Mouse (Mus musculus) limb, embryonic 11.5 days (tissue): ENCODE results near the gene Bco2. TPM values are rescaled to one million over a fixed set of nuclear protein-coding genes. Genes with fewer than 3 reads are reported as not detected.

Experiments used
- ATAC-seq: fragments of 200-750 bp; cut with Nextera tagmentation; 2 replicates; pipeline ENCODE4 v1.8.0; 2017; ENCODE audit warnings: low read depth; ENCODE audit not compliant: insufficient number of reproducible peaks, low FRiP score, low TSS enrichment
- DNase-seq: peaks from one replicate; pipeline ENCODE4 v3.0.0-alpha.2; 2015; ENCODE audit warnings: low spot score
- H3K27ac ChIP-seq: fragments of 300-500 bp; sonication (generic); replicated peaks from 2 replicates; pipeline ENCODE4 v1.5.1; 2014; ENCODE audit warnings: low read depth, mild to moderate bottlenecking, low read length
- H3K27me3 ChIP-seq: fragments of 300-500 bp; sonication (generic); 2 replicates; pipeline ENCODE4 v1.6.1; 2014; ENCODE audit warnings: mild to moderate bottlenecking, low read length, mixed read lengths; ENCODE audit not compliant: control insufficient read depth, insufficient read depth
- H3K36me3 ChIP-seq: fragments of 300-500 bp; sonication (generic); 2 replicates; pipeline ENCODE4 v1.6.1; 2014; ENCODE audit warnings: mild to moderate bottlenecking, low read length, moderate library complexity, mixed read lengths; ENCODE audit not compliant: control insufficient read depth, insufficient read depth
- H3K4me1 ChIP-seq: fragments of 300-500 bp; sonication (generic); 2 replicates; pipeline ENCODE4 v1.6.1; 2014; ENCODE audit warnings: low read length, mixed read lengths; ENCODE audit not compliant: control insufficient read depth, insufficient read depth
- H3K4me2 ChIP-seq: fragments of 300-500 bp; sonication (generic); 2 replicates; pipeline ENCODE4 v1.6.1; 2014; ENCODE audit warnings: low read depth, mild to moderate bottlenecking, moderate library complexity; ENCODE audit not compliant: severe bottlenecking
- H3K4me3 ChIP-seq: fragments of 300-500 bp; sonication (generic); 2 replicates; pipeline ENCODE4 v1.5.1; 2014; ENCODE audit warnings: low read depth, low read length
- H3K9ac ChIP-seq: fragments of 300-500 bp; sonication (generic); 2 replicates; pipeline ENCODE4 v1.6.1; 2014; ENCODE audit warnings: mild to moderate bottlenecking, low read length
- H3K9me3 ChIP-seq: fragments of 300-500 bp; sonication (generic); 2 replicates; pipeline ENCODE4 v1.6.1; 2016; ENCODE audit warnings: low read length; ENCODE audit not compliant: control insufficient read depth
- WGBS: fragments of 180-500 bp; shearing (Covaris S2); extraction: QIAGEN DNeasy Blood & Tissue Kit; methylation state at CpG from one replicate; pipeline ENCODE4 v1.1.7; 2014; 5-methylcytosine and 5-hydroxymethylcytosine counted together
- polyA plus RNA-seq: library from polyadenylated mRNA; unstranded; fragments of >200 nt; fragmentation: Nextera tagmentation; extraction: Ambion mirVana; gene quantifications from 2 replicates; pipeline ENCODE4 v1.2.1, GENCODE M21; 2014

Bco2 gene
- polyA plus RNA-seq, 1 experiment from 2014 or later = 0.16 TPM

- DNase-seq = no peak
- Histone ChIP-seq H3K27ac (no peak overlapping the region), H3K4me1 (no peaks in the 10 kb centered on the region), H3K27me3 (no peaks in the 10 kb centered on the region), H3K9ac (no peak overlapping the region), H3K36me3 (no peaks in the 10 kb centered on the region), H3K4me2 (no peak overlapping the region), H3K9me3 (no peaks in the 10 kb centered on the region), H3K4me3 (no peak overlapping the region)
- WGBS = 67% methylated on average over 6 of the region's 6 CpGs
- no peak for ATAC-seq
Measured at GRCm38 (mm10) chr9:50497076-50497475, 57.9 kb downstream of the Bco2 start.

GRCm38 (mm10) chr9:50496546-50496945 lies 58.4 kb downstream of the Bco2 start:
- Histone ChIP-seq H3K27ac (no peak overlapping the region), H3K9ac (no peak overlapping the region), H3K27me3 (no peaks in the 10 kb centered on the region), H3K4me2 (no peak overlapping the region), H3K9me3 (no peaks in the 10 kb centered on the region), H3K36me3 (no peaks in the 10 kb centered on the region), H3K4me3 (no peak overlapping the region), H3K4me1 (no peaks in the 10 kb centered on the region)
- DNase-seq (no peak), ATAC-seq (no peak)
- 25% methylated on average over 6 of the region's 6 CpGs for WGBS

DNA sequence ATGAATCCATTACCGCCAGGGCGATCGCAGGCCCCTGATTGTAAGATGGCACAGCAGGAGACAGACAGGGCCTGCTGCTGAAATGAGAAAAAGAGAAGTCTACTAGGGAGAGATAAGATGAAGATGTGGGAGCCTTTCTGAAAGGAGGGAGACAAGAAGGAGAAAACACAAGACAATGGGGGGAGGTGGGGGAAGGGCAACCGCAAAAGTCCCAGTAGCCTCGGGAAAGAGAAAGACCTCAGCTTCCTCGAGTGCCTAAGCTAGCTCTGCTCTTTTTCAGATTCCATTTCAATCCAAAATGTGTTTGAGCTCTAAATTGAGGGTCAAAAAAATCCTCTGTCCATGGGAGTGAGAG lies 58.9 kb downstream of the Bco2 start:
- DNase-seq = no peak
- WGBS = 54% methylated on average over 6 of the region's 6 CpGs
- Histone ChIP-seq H3K9me3 (no peaks in the 10 kb centered on the region), H3K36me3 (no peaks in the 10 kb centered on the region), H3K27me3 (no peaks in the 10 kb centered on the region), H3K9ac (no peak overlapping the region), H3K4me1 (no peaks in the 10 kb centered on the region), H3K4me3 (no peak overlapping the region), H3K4me2 (no peak overlapping the region), H3K27ac (no peak overlapping the region)
- ATAC-seq = no peak

DNA sequence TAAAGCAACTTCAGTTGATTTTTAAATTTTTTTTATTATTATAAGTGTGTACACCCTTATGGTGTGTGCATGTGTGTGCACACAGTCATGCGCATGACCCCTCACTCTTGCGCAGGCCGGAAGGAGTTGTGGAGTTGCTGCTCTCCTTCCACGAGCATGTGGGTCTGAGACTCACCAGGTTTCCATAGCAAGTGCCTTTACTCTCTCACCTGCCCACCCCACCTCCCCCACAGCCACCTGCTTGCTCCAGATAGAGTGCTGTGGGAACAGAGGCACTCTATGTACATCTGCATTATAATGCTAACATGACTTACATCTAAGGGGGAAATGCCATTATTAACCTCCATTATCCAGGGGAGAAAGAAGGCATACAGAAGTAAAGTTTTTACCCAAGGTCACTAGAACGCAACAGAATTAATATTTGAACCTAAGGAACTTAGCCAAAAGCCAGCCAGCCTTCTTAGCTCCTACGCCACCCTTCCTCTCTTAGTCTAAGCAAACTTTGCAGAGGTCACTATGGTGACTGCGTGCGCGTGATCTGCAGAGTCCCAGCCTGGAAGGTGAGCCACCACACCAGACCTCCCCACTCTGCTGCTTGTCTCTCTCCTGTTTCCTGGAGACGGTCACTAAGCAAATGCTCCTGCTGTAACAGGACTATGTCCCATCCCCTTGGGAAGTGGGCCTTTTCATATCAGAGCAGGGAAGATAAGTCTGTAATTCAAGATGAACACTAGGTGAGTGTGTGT lies 59.4 kb downstream of the Bco2 start:
- Histone ChIP-seq H3K36me3 (no peaks in the 10 kb centered on the region), H3K4me1 (no peaks in the 10 kb centered on the region), H3K27ac (no peak overlapping the region), H3K4me3 (no peak overlapping the region), H3K9me3 (no peaks in the 10 kb centered on the region), H3K27me3 (no peaks in the 10 kb centered on the region), H3K4me2 (no peak overlapping the region), H3K9ac (no peak overlapping the region)
- ATAC-seq = no peak
- WGBS = 79% methylated on average over 10 of the region's 10 CpGs
- DNase-seq = no peak

- Histone ChIP-seq H3K4me3 (no peak within 1 kb of the TSS), H3K27ac (no peak within 1 kb of the TSS), H3K27me3 (no peaks in the 10 kb centered on the region), H3K9me3 (no peaks in the 10 kb centered on the region), H3K9ac (no peak within 1 kb of the TSS), H3K4me2 (no peak within 1 kb of the TSS), H3K4me1 (no peaks in the 10 kb centered on the region), H3K36me3 (no peaks in the 10 kb centered on the region)
- 82% methylated on average over 6 of the region's 6 CpGs for whole genome bisulfite sequencing
- no peak for DNase-seq
- no peak for ATAC-seq
Measured at GRCm38 (mm10) chr9:50494311-50494710, 60.7 kb downstream of the Bco2 start, which contains the start of gene Plet1. Gene Plet1, plus strand, starts transcription at chr9:50494525.

- no peak overlapping the region for H3K4me2 ChIP-seq
- H3K27me3 ChIP-seq = no peaks in the 10 kb centered on the region
- H3K9me3 ChIP-seq = no peaks in the 10 kb centered on the region
- ATAC-seq (no peak), DNase-seq (no peak)
- H3K4me1 ChIP-seq = no peaks in the 10 kb centered on the region
- H3K36me3 ChIP-seq = no peaks in the 10 kb centered on the region
- 75% methylated on average over 2 of the region's 2 CpGs for WGBS
- H3K27ac ChIP-seq = no peak overlapping the region
- no peak overlapping the region for H3K9ac ChIP-seq
- no peak overlapping the region for H3K4me3 ChIP-seq
Measured at GRCm38 (mm10) chr9:50493777-50494176, 61.2 kb downstream of the Bco2 start.

DNA sequence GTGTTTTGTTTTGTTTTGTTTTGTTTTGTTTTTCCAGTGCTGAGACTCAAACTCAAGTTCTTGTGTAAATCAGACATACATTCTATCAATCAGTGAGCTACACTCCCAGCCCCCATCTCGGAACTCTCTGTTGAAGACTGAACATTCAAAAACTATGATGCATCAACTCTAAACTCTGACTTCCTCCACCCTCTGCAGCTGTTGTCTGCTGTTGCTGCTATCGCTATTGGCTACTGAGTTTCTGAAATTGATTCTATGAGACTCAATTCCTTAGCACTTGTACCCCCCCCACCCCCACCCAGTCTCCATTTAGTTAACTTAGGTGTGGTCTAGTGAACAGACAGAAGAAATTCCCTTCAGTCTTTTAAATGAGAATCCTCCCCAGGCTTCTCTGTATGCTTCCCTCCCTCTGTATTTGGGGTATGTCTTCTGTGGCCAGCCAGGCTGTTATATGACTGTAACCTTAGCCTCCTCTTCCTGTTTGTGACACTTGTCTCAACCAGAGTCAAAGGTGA lies 63.4 kb downstream of the Bco2 start:
- no peaks in the 10 kb centered on the region for H3K36me3 ChIP-seq
- no peak for DNase-seq
- no peaks in the 10 kb centered on the region for H3K4me1 ChIP-seq
- H3K4me3 ChIP-seq = no peak overlapping the region
- no peak overlapping the region for H3K27ac ChIP-seq
- H3K9me3 ChIP-seq = no peaks in the 10 kb centered on the region
- WGBS = 77% methylated on average over 2 of the region's 2 CpGs
- H3K4me2 ChIP-seq = no peak overlapping the region
- no peak overlapping the region for H3K9ac ChIP-seq
- no peaks in the 10 kb centered on the region for H3K27me3 ChIP-seq
- no peak for ATAC-seq

- no peaks in the 10 kb centered on the region for H3K27me3 ChIP-seq
- H3K9ac ChIP-seq = no peak overlapping the region
- no peaks in the 10 kb centered on the region for H3K36me3 ChIP-seq
- no peak overlapping the region for H3K27ac ChIP-seq
- no peak overlapping the region for H3K4me3 ChIP-seq
- DNase-seq (no peak), ATAC-seq (no peak)
- no peak overlapping the region for H3K4me2 ChIP-seq
- no peaks in the 10 kb centered on the region for H3K9me3 ChIP-seq
- no peaks in the 10 kb centered on the region for H3K4me1 ChIP-seq
Measured at GRCm38 (mm10) chr9:50490836-50491235, 64.1 kb downstream of the Bco2 start.

GRCm38 (mm10) chr9:50485521-50485920 lies 69.5 kb downstream of the Bco2 start:
- H3K4me2 ChIP-seq = peak overlapping the region; percentile 27
- no peak overlapping the region for H3K4me3 ChIP-seq
- H3K9ac ChIP-seq = no peak overlapping the region
- H3K9me3 ChIP-seq = no peaks in the 10 kb centered on the region
- WGBS = 6% methylated on average over 10 of the region's 10 CpGs
- no peak overlapping the region for H3K27ac ChIP-seq
- H3K36me3 ChIP-seq = no peaks in the 10 kb centered on the region
- DNase-seq = peak; percentile 50
- no peaks in the 10 kb centered on the region for H3K27me3 ChIP-seq
- H3K4me1 ChIP-seq = peaks cover 4% of the 10 kb centered on the region; the same call in 1 of the 2 replicates
- ATAC-seq = no peak
